Mouse (Mus musculus) lung, embryonic 16.5 days (tissue): Measurements from ENCODE around the gene Pbx1. TPM values are rescaled to one million over a fixed set of nuclear protein-coding genes. Genes with fewer than 3 reads are reported as not detected.
A peak's percentile ranks its signal among the peaks of the same experiment; 100 is the strongest.

Experiments
- ATAC-seq: fragments of 200-750 bp; cut with Nextera tagmentation; 2 replicates; pipeline ENCODE4 v1.8.0; 2017; ENCODE audit warnings: low read depth, mild to moderate bottlenecking, moderate library complexity
- H3K27ac ChIP-seq: fragments of 300-500 bp; sonication (generic); 2 replicates; pipeline ENCODE4 v1.5.1; 2014; ENCODE audit warnings: mild to moderate bottlenecking, control low read depth, low read length
- H3K27me3 ChIP-seq: fragments of 300-500 bp; sonication (generic); 2 replicates; pipeline ENCODE4 v1.6.1; 2014; ENCODE audit warnings: low read depth, low read length, mixed read lengths; ENCODE audit not compliant: control insufficient read depth, insufficient read depth
- H3K36me3 ChIP-seq: fragments of 300-500 bp; sonication (generic); 2 replicates; pipeline ENCODE4 v1.6.1; 2014; ENCODE audit warnings: low read length; ENCODE audit not compliant: control insufficient read depth, insufficient read depth
- H3K4me1 ChIP-seq: fragments of 300-500 bp; sonication (generic); replicated peaks from 2 replicates; pipeline ENCODE4 v1.6.1; 2014; ENCODE audit warnings: low read length, mixed read lengths; ENCODE audit not compliant: control insufficient read depth, insufficient read depth
- H3K4me2 ChIP-seq: fragments of 300-500 bp; sonication (generic); 2 replicates; pipeline ENCODE4 v1.6.1; 2014; ENCODE audit warnings: low read depth, low read length, control low read depth
- H3K4me3 ChIP-seq: fragments of 300-500 bp; sonication (generic); 2 replicates; pipeline ENCODE4 v1.5.1; 2014; ENCODE audit warnings: mild to moderate bottlenecking, low read length, control low read depth
- H3K9ac ChIP-seq: fragments of 300-500 bp; sonication (generic); 2 replicates; pipeline ENCODE4 v1.6.1; 2014; ENCODE audit warnings: low read length, control low read depth
- H3K9me3 ChIP-seq: fragments of 300-500 bp; sonication (generic); 2 replicates; pipeline ENCODE4 v1.6.1; 2016; ENCODE audit warnings: low read length; ENCODE audit not compliant: control insufficient read depth
- WGBS: fragments of 180-500 bp; shearing (Covaris S2); extraction: QIAGEN DNeasy Blood & Tissue Kit; methylation state at CpG from one replicate; pipeline ENCODE4 v1.1.7; 2014; 5-methylcytosine and 5-hydroxymethylcytosine counted together
- polyA plus RNA-seq: library from polyadenylated mRNA; unstranded; fragments of >200 nt; fragmentation: Nextera tagmentation; extraction: Ambion mirVana; gene quantifications from 2 replicates; pipeline ENCODE4 v1.2.1, GENCODE M21; 2015

Gene Pbx1
- polyA plus RNA-seq, 1 experiment from 2014 or later, result 34.3 TPM

DNA sequence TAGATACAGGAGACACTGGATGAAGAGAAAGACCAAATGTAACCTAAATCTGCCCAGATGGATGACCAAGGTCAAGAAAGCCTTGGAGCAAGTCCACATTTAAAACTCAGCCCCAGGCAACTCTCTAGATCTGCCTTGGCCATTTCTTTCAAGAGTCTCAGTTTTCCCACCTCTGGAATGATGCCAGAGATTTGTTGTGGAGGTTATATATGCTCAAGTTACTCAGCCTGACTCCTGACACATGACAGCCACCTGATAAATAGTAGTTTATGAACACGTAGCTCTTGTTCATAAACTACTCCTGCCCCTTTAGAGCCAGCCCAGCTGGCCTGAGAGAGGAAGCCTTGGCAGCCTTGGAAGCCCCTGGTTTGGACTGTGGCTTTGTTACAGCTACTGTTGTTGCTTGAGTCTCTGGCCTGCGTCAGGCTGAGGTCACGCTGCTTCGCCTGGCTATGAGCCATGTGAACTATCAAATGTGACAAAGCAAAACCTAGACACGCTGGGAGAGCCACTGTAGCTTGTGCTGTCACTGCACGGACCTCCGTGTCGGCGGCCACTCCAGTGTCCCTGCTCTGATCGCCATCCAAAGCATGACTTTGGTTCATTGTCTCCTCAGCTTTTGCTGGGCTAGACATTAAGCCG lies 140.9 kb downstream of the Pbx1 start:
- Histone ChIP-seq H3K36me3 (no peaks in the 10 kb centered on the region), H3K9me3 (no peaks in the 10 kb centered on the region), H3K27me3 (no peaks in the 10 kb centered on the region), H3K4me3 (no peak overlapping the region), H3K9ac (no peak overlapping the region), H3K4me1 (peaks cover 43% of the 10 kb centered on the region), H3K4me2 (no peak overlapping the region), H3K27ac (0 out of 2 replicates have a peak overlapping the region, but pooled peaks have one; percentile 10)
- ATAC-seq, result peak; percentile 65
- 44% methylated on average over 11 of the region's 11 CpGs for WGBS

DNA sequence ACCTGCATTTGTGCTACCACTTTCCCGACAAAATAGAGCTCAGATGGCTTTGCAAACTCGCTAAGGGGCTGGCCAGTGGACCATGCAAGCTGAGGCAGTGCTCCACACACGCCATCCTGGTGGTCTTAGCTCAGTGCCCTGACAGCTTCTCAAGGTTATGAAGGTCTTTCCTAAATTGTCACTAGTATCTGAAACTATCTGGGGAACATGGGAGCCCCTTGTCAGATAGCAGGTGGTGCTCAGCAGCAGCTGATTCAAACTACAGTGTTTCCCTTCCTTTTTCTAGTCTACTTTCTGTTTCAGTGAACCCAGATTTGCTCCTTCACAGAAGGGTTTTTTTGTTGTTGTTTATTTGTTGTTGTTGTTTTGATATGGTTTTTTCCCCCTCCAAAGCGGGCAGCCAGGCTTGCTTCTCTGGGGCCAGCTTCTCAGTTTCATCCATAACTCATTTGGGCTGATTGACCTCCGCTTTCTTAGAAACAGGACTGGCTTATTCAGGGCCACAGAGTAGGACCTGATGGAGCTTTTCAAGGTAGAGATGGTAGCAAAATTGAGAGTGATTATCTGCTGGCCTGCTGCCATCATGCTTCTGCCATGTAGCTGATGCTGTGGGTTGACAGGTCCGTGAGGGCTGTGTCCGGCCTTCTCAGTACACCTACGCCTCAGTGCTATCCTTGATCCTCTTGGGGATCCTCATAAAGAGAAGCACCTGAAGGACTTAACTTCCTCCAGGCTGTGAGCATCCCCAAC lies 141.7 kb downstream of the Pbx1 start:
- no peak for ATAC-seq
- Histone ChIP-seq H3K9ac (no peak overlapping the region), H3K36me3 (no peaks in the 10 kb centered on the region), H3K4me2 (no peak overlapping the region), H3K27me3 (no peaks in the 10 kb centered on the region), H3K4me3 (no peak overlapping the region), H3K9me3 (no peaks in the 10 kb centered on the region), H3K27ac (no peak overlapping the region), H3K4me1 (peaks cover 43% of the 10 kb centered on the region)
- 78% methylated on average over 8 of the region's 8 CpGs for WGBS

DNA sequence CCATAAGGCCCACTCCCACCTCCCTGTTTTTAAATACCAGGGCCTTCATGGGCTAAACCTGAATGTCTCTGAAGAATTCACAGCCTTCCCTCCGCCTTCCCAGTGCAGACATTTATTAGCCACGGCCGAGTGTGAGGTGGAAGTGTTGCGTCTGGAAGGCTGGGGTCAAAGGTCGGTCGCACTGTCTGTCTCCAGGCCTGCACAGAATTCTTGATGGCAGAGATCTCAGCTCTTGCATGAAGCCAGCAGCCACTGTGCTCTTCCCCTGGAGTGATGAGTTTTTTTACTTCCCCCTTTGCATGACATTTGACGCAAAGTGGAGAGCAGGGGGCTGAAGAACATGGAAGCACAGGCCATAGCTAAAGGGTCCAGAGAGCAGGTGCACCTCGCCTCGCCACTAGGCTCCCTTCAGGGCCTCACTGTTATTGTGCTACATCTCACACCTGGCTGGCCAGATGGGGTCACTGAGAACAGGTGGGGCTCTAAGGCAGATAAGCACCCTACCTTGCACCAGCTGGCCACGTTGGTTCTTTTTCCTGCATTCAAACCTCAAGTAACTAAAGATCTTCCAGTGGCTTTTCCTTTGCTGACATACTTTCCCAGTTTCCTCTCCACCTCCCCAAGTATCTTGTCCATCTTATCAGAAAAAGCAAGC lies 143.1 kb downstream of the Pbx1 start:
- Histone ChIP-seq H3K36me3 (no peaks in the 10 kb centered on the region), H3K4me1 (peaks cover 55% of the 10 kb centered on the region), H3K27ac (peak overlapping the region; percentile 19; the same call in 1 of the 2 replicates), H3K4me3 (no peak overlapping the region), H3K9me3 (no peaks in the 10 kb centered on the region), H3K9ac (no peak overlapping the region), H3K27me3 (no peaks in the 10 kb centered on the region), H3K4me2 (no peak overlapping the region)
- 58% methylated on average over 10 of the region's 10 CpGs for WGBS
- no peak for ATAC-seq

DNA sequence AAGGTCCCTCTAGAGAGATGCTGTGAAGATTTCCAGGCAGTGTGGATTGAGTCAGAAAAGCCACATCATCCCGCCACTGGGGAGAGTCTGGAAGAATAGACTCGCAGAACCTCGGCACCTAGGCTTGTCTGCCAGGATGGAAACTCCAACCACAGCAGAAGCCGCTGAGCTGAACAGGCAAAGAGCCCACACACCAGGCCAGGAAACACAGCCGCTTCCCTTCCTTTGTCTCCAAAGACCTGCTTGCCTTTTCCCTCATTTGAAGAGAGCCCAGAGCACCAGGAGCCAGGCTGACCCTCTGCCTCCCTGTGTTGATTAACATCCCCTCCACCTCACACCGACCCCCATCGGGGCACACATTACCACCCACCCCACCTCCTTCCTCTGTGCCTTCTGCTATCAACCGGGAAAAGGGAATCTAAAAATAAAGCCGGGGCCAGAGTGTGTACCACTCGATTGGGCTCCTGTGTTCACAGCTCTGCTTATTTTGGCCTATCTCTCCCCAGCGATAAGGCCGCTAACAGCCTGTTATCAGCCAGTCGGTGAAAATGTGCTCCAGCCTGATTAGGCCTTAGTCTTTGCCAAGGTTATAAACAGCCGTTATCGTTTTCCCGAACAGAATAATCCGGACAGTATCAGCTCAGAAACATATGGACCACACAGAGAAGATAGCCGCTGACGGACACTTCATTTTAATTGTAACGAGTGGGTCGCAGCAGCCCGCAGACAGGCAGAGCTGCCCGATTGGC lies 144.1 kb downstream of the Pbx1 start:
- Histone ChIP-seq H3K9ac (0 out of 2 replicates have a peak overlapping the region, but pooled peaks have one; percentile 4), H3K27ac (peak overlapping the region; percentile 53), H3K27me3 (no peaks in the 10 kb centered on the region), H3K4me2 (no peak overlapping the region), H3K4me1 (peaks cover 65% of the 10 kb centered on the region), H3K36me3 (no peaks in the 10 kb centered on the region), H3K9me3 (no peaks in the 10 kb centered on the region), H3K4me3 (no peak overlapping the region)
- peak; percentile 36 for ATAC-seq
- WGBS, result 29% methylated on average over 23 of the region's 23 CpGs

DNA sequence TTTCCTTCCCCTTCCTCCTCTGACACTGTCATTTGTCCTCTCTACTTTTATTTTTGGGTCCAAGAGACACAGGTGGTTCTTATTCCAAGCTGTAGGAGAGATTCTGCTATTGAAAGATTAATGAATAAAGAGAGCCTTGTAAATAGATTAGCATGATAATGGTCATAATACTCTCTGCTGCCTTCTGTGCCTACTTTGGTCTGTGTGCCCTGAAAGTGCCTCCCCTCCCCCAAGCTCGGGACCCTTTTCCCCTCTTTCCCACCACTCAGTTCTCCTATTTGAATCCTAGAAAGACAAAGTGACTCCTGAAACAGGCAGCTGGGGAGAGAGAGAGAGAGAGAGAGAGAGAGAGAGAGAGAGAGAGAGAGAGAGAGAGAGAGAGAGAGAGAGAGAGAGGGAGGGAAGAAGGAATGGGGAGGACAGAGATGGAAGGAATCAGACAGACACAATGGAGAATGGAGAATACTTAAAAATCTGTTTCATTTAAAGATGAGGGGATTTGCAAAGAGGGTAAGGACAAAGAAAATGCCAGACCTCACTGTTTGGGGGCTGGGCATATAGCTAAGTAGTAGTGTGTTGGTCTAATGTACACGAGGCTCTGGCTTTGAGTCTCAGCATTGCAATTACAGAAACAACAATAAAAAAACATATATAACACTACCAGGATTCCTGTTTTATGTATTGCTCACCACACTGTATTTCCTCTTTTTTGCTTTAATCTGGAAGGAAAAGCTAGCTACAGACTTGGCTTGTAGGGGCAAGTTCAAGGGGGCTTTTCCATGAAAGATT lies 145.0 kb downstream of the Pbx1 start:
- no peak overlapping the region for H3K4me2 ChIP-seq
- no peaks in the 10 kb centered on the region for H3K9me3 ChIP-seq
- no peaks in the 10 kb centered on the region for H3K36me3 ChIP-seq
- 51% methylated on average over 2 of the region's 2 CpGs for WGBS
- H3K4me3 ChIP-seq, result no peak overlapping the region
- no peak overlapping the region for H3K9ac ChIP-seq
- H3K27me3 ChIP-seq, result no peaks in the 10 kb centered on the region
- H3K27ac ChIP-seq, result peak overlapping the region; percentile 53; the same call in 1 of the 2 replicates
- ATAC-seq, result no peak
- H3K4me1 ChIP-seq, result peaks cover 61% of the 10 kb centered on the region

DNA sequence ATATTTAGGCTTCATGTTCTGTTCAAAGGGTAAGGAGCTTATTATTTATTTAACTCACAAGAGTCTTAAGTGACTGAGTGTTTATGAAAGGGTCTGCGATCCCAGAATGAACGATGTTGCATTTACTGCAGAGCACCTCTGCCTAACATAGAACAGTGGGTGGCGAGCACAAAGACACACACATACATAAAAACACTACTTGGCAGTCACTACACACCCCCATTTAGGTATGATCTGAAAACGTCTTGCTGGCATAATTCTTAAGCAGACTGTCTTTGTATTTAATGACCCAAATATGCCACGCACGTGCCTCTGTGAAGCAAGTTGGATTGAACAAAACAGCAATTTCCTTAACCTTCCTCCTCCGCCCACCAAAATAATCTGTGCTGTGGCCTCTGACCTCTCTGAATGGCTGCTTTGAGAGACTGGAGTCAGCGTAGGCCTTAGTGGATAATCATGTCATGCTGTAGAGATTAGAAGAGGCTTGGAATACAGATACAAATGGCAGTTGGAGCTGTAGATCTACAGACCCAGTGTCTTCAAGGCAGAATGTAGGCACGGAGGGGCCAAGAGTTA lies 147.4 kb downstream of the Pbx1 start:
- no peak overlapping the region for H3K9ac ChIP-seq
- H3K4me1 ChIP-seq, result peaks cover 45% of the 10 kb centered on the region
- H3K27me3 ChIP-seq, result no peaks in the 10 kb centered on the region
- no peak for ATAC-seq
- H3K4me3 ChIP-seq, result no peak overlapping the region
- 30% methylated on average over 9 of the region's 9 CpGs for WGBS
- peak overlapping the region; percentile 6 for H3K27ac ChIP-seq
- no peaks in the 10 kb centered on the region for H3K36me3 ChIP-seq
- H3K4me2 ChIP-seq, result no peak overlapping the region
- no peaks in the 10 kb centered on the region for H3K9me3 ChIP-seq

DNA sequence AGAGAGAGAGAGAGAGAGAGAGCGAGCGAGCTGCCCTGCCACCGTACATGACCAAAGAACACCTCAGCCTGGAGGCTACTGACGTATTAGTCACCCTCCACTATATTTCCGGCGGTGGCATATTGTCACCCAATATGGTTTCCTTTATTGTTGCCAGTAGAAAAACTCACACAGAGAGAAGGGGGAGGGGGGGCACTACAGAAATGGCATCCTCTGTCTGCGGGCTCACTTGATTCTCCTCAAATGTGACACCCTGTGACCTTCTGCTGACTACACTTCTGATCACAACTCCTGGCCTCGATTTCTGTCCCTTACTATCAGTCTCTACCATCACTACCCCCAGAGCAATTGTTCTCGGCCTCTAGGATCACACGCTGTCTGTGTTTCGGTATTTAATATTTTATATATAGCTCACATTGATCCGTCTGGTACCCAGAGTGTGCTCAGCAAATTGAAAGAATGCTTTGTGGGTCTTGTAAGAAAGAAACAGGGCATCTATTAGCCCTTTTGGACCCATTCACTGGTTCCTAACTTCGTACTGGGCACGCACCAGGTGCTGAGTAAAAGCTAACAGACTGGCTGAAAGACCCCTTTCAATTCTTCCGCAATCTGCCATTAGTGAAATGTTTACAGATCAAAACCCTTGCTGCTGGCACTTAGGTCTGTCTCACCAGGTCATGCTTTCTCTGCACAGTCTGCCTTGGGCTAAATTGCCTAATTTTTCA lies 148.1 kb downstream of the Pbx1 start:
- WGBS, result 44% methylated on average over 15 of the region's 15 CpGs

DNA sequence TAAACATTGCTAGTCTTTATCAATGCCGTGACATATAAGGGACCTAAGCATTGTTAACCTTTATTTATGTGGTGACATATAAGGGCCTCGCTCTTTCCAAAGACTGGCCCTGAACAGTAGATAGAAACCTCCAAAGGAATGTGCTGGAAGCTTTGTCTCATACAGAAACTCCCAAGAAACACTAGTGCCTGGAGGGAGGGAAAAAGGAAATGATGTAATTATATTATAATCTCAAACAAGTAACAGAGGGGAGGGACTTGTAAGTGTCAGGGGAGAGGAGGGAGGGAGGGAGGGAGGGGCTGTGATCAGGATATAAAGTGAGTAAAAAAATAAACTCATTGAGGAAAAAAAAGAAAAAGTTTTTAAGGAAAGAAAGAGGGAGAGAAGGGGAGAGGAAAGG lies 148.6 kb downstream of the Pbx1 start:
- Histone ChIP-seq H3K4me1 (peaks cover 33% of the 10 kb centered on the region), H3K36me3 (no peaks in the 10 kb centered on the region), H3K27me3 (no peaks in the 10 kb centered on the region), H3K9ac (no peak overlapping the region), H3K4me3 (no peak overlapping the region), H3K9me3 (no peaks in the 10 kb centered on the region), H3K27ac (no peak overlapping the region), H3K4me2 (no peak overlapping the region)
- 51% methylated on average over 2 of the region's 2 CpGs for WGBS
- no peak for ATAC-seq

More for the DNA sequence above, 148.1 kb downstream of the Pbx1 start:
- peaks cover 39% of the 10 kb centered on the region for H3K4me1 ChIP-seq
- H3K9me3 ChIP-seq, result no peaks in the 10 kb centered on the region
- no peaks in the 10 kb centered on the region for H3K27me3 ChIP-seq
- no peaks in the 10 kb centered on the region for H3K36me3 ChIP-seq
- no peak for ATAC-seq
- H3K4me3 ChIP-seq, result no peak overlapping the region
- H3K27ac ChIP-seq, result peak overlapping the region; percentile 6; the same call in 1 of the 2 replicates
- H3K9ac ChIP-seq, result no peak overlapping the region
- no peak overlapping the region for H3K4me2 ChIP-seq
